ENCODE assay signal across 19 mouse cellular contexts in the genomic region with DNA sequence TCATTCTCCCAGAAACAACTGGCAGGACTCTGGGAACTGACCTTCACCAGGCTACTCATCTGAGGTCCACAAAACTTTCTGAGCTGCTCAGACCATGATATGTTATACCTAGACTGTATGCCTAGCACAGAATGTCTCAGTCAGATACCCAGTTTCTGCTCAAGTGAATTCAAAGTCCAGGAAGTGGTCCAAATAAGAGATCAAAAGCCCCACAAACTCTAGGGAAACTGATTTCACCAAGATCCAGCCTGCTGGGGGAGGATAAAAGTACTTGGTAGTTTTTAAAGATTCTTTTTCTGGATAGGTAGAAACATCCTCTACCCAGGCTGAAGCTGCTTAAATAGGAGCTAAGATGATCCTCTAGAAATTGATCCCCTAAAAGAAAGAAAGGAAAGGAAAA. TPM values are rescaled to one million over a fixed set of nuclear protein-coding genes. Genes with fewer than 3 reads are reported as not detected.
"Had no signal": no experiment of that assay in that cellular context is flagged by ENCODE, and none has a peak within 500 bp of the region (broad histone marks: within the 10 kb centered on the region; RNA-seq: fewer than 3 reads in every experiment).

No protein-coding gene starts in this region.

- H3K4me1 ChIP-seq: midbrain, embryonic 12.5 days; neural tube, embryonic 12.5 days had no signal

- H3K4me3 ChIP-seq: midbrain, embryonic 10.5 days; midbrain, embryonic 12.5 days; myocyte; neural tube, embryonic 12.5 days had no signal

- DNase-seq: lung, adult 18-20 months; lung, embryonic 14.5 days; lung, postnatal 10 days; lung, postnatal 4 days; midbrain, embryonic 14.5 days; right cerebral cortex, postnatal 25 days; right cerebral cortex, postnatal 4 days; spleen, adult 18-20 months; thymus, adult 18-20 months; thymus, postnatal 25 days had no signal

- H3K27ac ChIP-seq: midbrain, embryonic 10.5 days; midbrain, embryonic 12.5 days; neural tube, embryonic 12.5 days had no signal

- ATAC-seq: midbrain, embryonic 16.5 days had no signal

- H3K27me3 ChIP-seq: midbrain, embryonic 12.5 days; neural tube, embryonic 12.5 days had no signal

- H3K36me3 ChIP-seq: midbrain, embryonic 10.5 days; midbrain, embryonic 12.5 days; neural tube, embryonic 12.5 days had no signal

RNA-seq across cellular contexts. Expression of a gene that starts 9.6 kb away (rescaled TPM):
- total RNA-seq: megakaryocyte, adult 5-6 weeks; megakaryocyte-erythroid progenitor cell, adult 5-6 weeks; neutrophil, adult 5-6 weeks had no signal
- polyA plus RNA-seq: liver, embryonic 16.5 days; lung, embryonic 14.5 days; midbrain, embryonic 10.5 days; midbrain, embryonic 12.5 days; midbrain, embryonic 14.5 days; midbrain, embryonic 16.5 days; myocyte; neural tube, embryonic 12.5 days had no signal
